Mouse (Mus musculus) C2C12 (cell line): Measurements from ENCODE around the gene Chd1. TPM values are rescaled to one million over a fixed set of nuclear protein-coding genes. Genes with fewer than 3 reads are reported as not detected.

ENCODE experiments used
- H3K27me3 ChIP-seq: one replicate; pipeline ENCODE4 v1.6.1; 2011; ENCODE audit not compliant: control insufficient read depth, insufficient read depth, insufficient read length
- H3K36me3 ChIP-seq: one replicate; pipeline ENCODE4 v1.6.1; 2011; ENCODE audit not compliant: control insufficient read depth, insufficient read depth
- H3K4me3 ChIP-seq: one replicate; pipeline ENCODE4 v1.5.1; 2011; ENCODE audit warnings: mild to moderate bottlenecking, control low read depth; ENCODE audit not compliant: poor library complexity, insufficient read depth, severe bottlenecking
- H3K79me2 ChIP-seq: one replicate; pipeline ENCODE4 v1.6.1; 2011; ENCODE audit not compliant: control insufficient read depth, insufficient read depth
- H3K79me3 ChIP-seq: one replicate; pipeline ENCODE4 v1.6.1; 2011; ENCODE audit warnings: low read depth, control low read depth
- H3ac ChIP-seq: one replicate; pipeline ENCODE3; 2011; ENCODE audit warnings: low read depth; ENCODE audit not compliant: control insufficient read depth, insufficient read length
- CEBPB ChIP-seq: IDR thresholded peaks from one replicate; pipeline ENCODE4 v1.6.1; 2011; ENCODE audit warnings: low read depth, mild to moderate bottlenecking, control low read depth, moderate library complexity
- CTCF ChIP-seq: IDR thresholded peaks from one replicate; pipeline ENCODE4 v1.5.1; 2011; ENCODE audit not compliant: control insufficient read depth, insufficient read depth, insufficient read length
- FOSL1 ChIP-seq: IDR thresholded peaks from one replicate; pipeline ENCODE4 v1.8.0; 2011; ENCODE audit warnings: mild to moderate bottlenecking, low read length; ENCODE audit not compliant: poor library complexity, insufficient read depth, severe bottlenecking
- MAX ChIP-seq: IDR thresholded peaks from one replicate; pipeline ENCODE4 v1.6.1; 2011; ENCODE audit warnings: mild to moderate bottlenecking, control low read depth
- MYOD1 ChIP-seq: IDR thresholded peaks from one replicate; pipeline ENCODE4 v1.6.1; 2011; ENCODE audit warnings: low read depth; ENCODE audit not compliant: control insufficient read depth, insufficient read length
- MYOG ChIP-seq: IDR thresholded peaks from one replicate; pipeline ENCODE4 v1.6.1; 2011; ENCODE audit not compliant: control insufficient read depth, insufficient read length; ENCODE audit errors: extremely low read depth
- USF1 ChIP-seq: IDR thresholded peaks from one replicate; pipeline ENCODE4 v1.6.1; 2011; ENCODE audit warnings: low read depth, mild to moderate bottlenecking, control low read depth, moderate library complexity
- polyA plus RNA-seq: library from polyadenylated mRNA; unstranded; fragments of >200 nt; fragmentation: generic; extraction: Trizol; gene quantifications from one replicate; pipeline ENCODE4 v1.2.1, GENCODE M21; 2012; ENCODE audit warnings: missing spikeins

The Chd1 gene
- polyA plus RNA-seq, 1 experiment: 6.9 TPM

DNA sequence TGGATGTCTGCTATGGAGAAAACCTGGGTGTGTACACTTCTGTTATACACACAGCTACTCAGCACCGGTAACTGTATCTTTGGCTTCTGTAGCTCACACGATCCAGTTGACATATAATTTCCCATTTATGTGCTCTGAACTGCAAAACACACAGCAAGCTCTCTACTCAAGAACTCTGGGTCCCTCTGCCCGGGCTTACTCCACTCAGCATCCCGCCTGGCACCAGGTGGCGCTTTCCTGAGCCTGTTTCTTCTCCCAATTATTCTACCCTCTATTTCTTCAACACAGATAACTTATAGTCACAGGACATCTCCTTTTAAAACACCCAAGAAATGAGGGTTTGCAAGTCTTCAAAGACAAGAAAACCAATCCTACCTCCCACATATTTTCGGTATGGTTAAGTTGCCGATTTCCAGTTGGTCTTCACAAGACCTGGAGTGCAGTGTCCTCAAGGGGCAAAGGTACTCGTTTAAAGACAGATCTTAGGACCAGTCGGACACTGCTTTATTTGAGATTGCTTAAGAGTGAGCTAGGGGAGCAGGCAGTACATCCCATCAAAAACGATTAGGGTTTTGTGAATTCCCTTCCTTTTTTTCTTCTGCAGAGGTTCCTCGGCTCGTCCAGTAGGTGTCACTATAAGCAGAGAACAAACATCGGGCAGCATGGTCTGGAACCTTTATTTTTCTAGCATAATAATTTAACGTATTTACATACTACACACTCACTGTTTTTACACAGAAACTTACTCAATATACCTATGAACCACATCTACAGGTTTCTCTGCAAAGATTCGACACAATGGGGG, 99.4 kb downstream of the Chd1 start:
- peaks cover 23% of the 10 kb centered on the region for H3K79me2 ChIP-seq
- H3ac ChIP-seq: no peak overlapping the region
- no peak for TF ChIP-seq USF1
- H3K79me3 ChIP-seq: peaks cover 19% of the 10 kb centered on the region
- no peaks in the 10 kb centered on the region for H3K27me3 ChIP-seq
- H3K36me3 ChIP-seq: peaks cover 28% of the 10 kb centered on the region
- H3K4me3 ChIP-seq: no peak overlapping the region

DNA sequence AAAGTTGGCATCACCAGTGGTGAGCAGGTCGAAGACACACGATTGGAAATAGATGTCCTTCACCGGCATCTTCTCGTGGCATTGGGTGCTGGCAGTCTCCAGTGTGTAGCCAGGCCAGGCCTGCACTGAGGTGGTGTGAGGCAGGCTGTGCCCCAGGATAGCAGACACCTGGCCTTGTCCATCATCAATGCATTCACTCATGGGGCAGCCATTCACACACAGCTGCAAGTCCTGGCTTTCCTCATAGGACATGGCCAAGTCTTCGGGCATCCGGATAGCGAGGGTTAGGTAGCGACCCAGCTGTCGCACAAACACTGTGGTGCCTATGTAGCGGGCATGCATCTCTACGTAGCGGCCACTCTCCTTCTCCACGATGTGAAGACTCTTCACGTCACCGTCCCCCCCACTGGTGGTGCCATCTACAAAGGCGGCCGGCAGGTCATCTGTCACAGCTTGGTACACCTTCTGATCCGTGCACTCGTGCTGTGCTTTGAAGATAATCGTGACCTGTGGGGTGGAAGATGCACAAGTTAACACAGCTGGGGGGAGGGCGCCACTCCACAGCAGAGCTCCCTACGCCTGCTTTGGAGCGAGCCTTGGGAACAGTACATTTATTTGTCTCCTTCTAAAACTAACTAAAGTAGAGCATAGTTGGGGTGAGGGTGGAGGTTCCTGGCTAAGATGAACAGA, 102.7 kb downstream of the Chd1 start:
- H3K36me3 ChIP-seq: peaks cover 40% of the 10 kb centered on the region
- H3K79me3 ChIP-seq: peaks cover 51% of the 10 kb centered on the region
- H3K27me3 ChIP-seq: no peaks in the 10 kb centered on the region
- no peak overlapping the region for H3K4me3 ChIP-seq
- no peak overlapping the region for H3ac ChIP-seq
- TF ChIP-seq MYOD1 (peak; percentile 66), CEBPB (no peak), USF1 (no peak), MAX (no peak), CTCF (no peak), MYOG (no peak)
- peaks cover 55% of the 10 kb centered on the region for H3K79me2 ChIP-seq

DNA sequence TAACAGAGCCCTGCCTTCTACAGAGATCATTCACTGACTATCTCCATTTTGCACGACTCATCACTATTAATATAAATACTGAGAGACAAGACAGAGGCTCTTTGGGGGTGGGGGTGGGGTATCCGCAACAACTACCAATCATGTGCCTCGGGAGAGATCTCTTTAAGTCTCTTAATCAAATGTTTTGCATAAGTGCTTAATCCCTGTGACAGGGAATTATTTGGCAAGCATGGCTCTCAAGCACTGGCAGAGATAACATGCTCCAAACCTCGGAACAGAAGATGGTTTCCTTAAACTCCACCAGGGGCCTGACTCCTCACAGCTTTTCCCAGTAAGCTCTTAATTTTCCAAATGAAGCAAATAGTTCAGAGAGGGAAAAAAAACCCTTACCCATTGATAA, 103.2 kb downstream of the Chd1 start:
- no peak overlapping the region for H3K4me3 ChIP-seq
- peaks cover 46% of the 10 kb centered on the region for H3K36me3 ChIP-seq
- TF ChIP-seq MAX (no peak), MYOD1 (no peak), CEBPB (no peak), CTCF (no peak), USF1 (no peak), MYOG (no peak)
- peaks cover 57% of the 10 kb centered on the region for H3K79me3 ChIP-seq
- H3K79me2 ChIP-seq: peaks cover 61% of the 10 kb centered on the region
- H3ac ChIP-seq: no peak overlapping the region
- no peaks in the 10 kb centered on the region for H3K27me3 ChIP-seq

DNA sequence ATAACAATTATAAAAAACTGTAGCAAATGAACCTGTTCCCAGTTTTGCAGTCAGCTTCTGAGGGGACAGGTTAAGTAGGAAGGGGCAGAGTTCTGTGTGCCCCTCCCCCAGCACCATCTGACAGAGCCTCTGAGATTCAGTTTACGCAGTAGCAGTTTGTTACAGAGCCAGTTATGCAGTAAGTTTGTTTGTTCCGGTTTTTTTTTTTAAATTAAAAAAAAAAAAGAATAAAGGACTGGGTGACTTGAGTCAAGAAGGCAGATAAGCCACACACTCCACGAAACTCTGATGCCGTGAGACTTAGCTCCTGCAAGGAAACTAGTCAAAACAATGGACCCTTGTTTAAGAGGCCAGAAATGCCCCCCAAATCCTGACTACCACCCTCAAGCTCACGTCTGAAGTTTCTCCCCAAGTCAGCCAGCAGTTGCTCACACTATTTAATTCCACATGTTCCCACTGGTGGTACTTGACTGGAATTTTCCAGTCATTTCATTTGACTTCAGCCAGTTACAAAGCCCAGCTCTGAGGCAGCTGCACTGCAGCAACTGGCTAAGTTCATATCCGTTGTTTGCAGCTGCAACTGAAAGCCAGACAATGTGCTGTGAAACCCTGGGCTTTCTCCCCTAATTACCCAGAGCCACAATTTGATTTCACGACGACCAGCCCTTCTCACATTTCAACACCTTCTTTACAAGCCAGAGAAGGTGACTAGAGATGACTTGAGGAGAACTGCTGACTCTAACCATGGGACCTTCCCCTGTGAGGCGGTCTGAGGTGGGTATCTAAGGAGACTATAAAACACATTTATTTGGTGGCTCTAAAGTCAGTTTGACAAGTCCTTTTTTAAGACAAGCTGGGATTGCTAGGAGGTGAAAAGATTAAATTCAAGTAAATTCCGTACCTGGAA, 104.0 kb downstream of the Chd1 start:
- TF ChIP-seq FOSL1: no peak
- no peak for TF ChIP-seq MYOD1
- no peak for TF ChIP-seq MYOG
- TF ChIP-seq CEBPB: no peak
- TF ChIP-seq CTCF: no peak
- TF ChIP-seq MAX: no peak
- TF ChIP-seq USF1: no peak
- Histone ChIP-seq H3K27me3 (no peaks in the 10 kb centered on the region), H3K36me3 (peaks cover 53% of the 10 kb centered on the region), H3K79me2 (peaks cover 68% of the 10 kb centered on the region), H3K79me3 (peaks cover 63% of the 10 kb centered on the region), H3K4me3 (no peak overlapping the region), H3ac (no peak overlapping the region)

DNA sequence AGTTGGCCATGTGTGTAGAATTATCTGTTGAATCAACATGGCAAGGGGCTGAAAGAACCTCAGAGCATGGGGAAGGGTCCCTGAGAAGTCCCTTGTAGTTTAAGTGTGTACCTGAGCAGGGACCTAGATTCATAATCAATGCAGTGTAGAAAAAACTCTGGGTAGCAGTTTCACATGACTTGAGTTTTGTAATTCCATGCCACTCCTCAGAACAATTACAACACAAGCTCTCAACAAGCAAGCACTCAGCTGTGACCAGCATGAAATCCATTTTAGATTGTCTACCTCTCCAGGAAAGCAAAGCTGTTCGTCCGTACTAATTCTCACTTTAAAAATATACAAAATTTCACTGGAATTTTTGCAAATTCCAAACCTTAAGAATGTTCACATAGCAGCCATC, 105.2 kb downstream of the Chd1 start:
- H3K27me3 ChIP-seq: no peaks in the 10 kb centered on the region
- peaks cover 62% of the 10 kb centered on the region for H3K36me3 ChIP-seq
- H3K79me2 ChIP-seq: peaks cover 80% of the 10 kb centered on the region
- no peak overlapping the region for H3K4me3 ChIP-seq
- no peak overlapping the region for H3ac ChIP-seq
- TF ChIP-seq MYOD1 (no peak), MYOG (no peak), MAX (no peak), CTCF (no peak), USF1 (no peak), FOSL1 (no peak)
- H3K79me3 ChIP-seq: peaks cover 75% of the 10 kb centered on the region
